Mouse (Mus musculus) testis, postnatal 14 days (tissue): Measurements from ENCODE around the gene Srgap3.
A peak's percentile ranks its signal among the peaks of the same experiment; 100 is the strongest.

Experiments
- DNase-seq: peaks from one replicate; pipeline ENCODE4 v3.0.0; 2021; ENCODE audit warnings: low spot score

Gene Srgap3

DNA sequence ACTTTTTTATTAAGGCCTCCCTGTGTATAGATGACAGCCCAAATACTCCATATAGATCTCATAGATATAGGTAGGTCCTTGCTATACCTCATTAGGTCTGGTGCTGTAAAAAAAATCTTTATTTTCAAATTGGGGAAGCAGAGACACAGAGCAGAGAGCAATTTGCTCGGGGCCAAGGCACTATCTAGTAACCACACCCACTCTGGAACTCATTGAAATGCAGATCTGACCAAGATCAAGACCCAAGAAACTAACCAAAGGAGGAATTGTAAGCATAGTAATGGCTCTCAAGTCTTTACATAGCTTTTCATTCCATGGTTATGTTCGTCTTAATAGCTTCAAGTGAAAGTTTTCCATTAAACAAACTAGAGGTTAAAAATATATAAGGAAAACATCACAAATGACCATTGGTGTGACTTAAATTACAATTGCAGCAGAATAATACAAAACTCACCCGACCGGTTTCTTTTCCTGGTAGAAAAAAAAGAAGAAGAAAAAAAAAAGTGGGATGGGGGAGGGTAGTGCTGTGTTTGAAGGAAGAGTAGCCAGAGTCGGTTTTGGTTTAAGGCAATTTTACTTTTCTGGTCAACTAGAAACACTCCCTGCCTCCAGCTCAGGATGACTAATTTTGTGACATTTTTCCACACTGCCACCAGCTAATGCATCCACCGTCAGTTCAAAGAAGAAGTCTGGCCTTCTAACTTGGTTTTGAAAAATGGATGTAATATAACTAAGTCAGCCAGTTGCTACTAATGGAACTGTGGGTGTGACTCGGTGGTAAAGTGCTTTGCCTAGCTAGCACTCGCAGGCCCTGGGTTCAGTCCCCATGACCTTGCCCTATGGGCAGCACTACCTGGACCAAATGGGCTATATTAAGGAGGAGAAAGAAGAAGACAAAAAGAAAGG, 3.4 kb upstream of the Srgap3 start:
- DNase-seq, result no peak

- DNase-seq, result no peak
Observed at GRCm38 (mm10) chr6:112949220-112949619, 2.2 kb upstream of the Srgap3 start.

DNA sequence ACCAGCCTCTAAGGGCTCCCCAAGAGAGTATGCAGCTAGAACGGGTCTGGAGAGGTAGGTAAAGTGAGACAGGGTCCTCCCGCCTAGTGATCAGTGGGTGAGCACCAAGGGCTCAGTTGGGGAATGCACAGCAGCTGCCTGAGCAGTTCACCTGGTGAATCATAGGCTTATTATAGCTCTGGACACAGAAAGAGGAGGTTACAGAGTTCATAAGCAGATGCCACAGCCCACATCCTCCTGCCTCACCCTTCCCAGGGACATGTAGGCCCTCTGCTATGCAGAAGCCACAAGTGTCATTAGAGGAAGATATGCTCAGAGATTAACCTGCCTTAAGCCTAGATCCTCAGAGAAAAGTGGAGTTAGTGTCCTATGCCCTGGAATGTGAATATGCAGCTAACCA, 1.4 kb upstream of the Srgap3 start:
- DNase-seq, result no peak

DNA sequence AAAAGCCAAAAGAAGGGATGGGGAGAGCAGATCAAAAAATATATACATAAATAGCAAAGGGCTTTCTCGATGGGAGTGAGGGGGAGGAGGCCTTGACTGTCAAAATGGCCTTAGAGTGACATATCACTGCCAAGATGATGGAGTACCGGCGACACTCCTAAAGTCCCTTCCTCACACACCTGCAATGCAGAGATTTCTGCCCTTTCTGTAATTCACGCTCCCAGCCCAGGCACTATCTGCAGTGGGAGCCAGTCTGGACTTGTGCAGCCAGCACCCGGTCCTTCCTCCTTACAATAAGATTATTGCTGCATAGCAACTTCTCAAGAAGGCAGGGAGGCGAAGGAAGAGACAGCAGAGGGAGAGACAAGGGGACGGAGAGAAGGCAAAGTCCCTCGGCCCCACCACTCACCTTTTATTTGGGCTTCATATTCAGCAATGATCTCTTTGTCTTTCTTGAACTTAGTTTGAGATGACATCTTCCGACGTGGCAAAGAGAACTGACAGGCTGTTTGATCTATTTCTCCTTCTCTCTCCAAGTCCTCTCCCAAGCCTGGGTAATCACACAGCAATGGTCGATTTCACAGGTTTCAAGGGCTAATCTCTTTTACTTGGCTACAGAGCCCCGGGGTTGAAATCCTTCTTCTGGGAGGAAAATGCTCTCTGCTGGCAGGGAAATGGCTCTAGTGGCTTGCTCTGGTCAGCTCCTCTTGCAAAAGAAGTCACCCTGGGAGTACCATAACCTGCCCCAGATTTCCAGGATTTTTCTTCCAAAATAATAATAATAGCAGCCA, 850 bp downstream of the Srgap3 start:
- no peak for DNase-seq

GRCm38 (mm10) chr6:112945181-112945751, 1.8 kb downstream of the Srgap3 start:
- DNase-seq, result no peak

DNA sequence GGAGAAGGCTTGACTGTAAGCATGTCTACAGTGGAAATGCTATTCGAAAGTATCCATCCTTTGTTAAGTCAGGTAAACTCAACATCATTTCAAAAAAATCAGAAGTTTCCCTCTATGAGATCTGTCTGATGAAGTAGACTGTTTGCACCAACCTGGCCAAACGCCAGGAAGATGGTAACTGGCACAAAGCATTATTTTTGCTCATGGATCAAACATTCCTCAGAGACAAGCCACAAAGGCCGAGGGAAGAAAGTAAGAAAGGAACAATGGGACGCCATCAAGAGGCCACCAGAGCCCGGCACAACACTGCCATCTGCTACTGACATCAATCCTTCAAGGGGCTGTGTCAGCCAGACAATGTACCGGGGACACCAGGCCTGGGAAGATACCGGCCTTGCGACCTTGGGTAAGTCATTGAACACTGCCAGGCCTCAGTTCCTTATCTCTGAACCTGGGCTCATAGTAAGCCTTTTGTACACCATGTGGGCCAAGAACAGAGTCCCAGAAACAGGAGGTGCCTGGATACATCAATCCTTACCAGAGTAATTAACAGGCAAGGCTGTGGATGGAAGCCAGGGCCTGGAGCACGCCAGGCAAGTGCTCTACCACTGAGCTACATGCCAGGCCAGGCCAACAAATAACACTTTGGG, 3.3 kb downstream of the Srgap3 start:
- DNase-seq, result peak; percentile 38

GRCm38 (mm10) chr6:112939281-112939680, 7.8 kb downstream of the Srgap3 start:
- no peak for DNase-seq

GRCm38 (mm10) chr6:112937791-112938190, 9.3 kb downstream of the Srgap3 start:
- DNase-seq, result no peak

DNA sequence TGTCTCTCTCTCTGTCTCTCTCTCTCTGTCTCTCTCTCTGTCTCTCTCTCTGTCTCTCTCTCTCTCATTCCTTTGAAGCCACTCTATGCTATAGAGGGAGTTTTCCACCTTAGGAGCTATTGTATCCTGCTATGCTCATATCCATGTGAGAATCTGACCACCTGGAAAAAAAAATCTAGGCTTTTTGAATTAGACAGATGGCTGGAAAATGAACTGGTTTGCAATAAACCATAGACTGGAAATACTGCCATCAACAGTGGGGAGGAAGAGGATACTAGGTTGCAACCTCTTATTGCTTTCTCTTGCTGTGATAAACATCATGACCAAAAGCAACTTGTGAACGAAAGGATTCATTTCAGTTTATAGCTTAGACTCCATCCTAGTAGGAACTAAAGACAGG, 12.6 kb downstream of the Srgap3 start:
- no peak for DNase-seq

- DNase-seq, result no peak
Observed at GRCm38 (mm10) chr6:112932611-112933010, 14.5 kb downstream of the Srgap3 start.

DNA sequence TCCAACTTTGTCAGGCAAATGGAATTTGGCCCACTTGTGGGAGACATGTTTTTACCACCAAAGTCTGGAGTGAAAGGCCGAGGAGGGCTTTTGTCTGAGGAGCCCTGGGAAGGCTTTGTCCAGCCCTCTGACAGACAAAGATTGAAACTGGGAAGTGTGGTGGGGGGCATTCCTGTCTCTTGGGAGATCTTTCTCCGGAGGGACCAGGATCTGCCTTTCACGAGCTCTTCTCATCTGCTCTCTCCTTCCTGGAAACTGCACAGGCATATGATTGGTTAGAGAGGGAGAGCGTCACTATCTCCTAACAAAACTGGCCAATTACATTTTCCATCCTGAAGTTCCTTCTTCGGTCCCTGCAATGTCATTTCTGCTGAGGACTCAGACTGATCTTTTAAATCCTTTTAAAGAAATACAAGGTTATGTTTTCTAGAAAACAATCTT, 17.0 kb downstream of the Srgap3 start:
- no peak for DNase-seq

- DNase-seq, result no peak
Observed at GRCm38 (mm10) chr6:112929291-112929984, 17.6 kb downstream of the Srgap3 start.

GRCm38 (mm10) chr6:112928841-112929240, 18.2 kb downstream of the Srgap3 start:
- DNase-seq, result no peak

DNA sequence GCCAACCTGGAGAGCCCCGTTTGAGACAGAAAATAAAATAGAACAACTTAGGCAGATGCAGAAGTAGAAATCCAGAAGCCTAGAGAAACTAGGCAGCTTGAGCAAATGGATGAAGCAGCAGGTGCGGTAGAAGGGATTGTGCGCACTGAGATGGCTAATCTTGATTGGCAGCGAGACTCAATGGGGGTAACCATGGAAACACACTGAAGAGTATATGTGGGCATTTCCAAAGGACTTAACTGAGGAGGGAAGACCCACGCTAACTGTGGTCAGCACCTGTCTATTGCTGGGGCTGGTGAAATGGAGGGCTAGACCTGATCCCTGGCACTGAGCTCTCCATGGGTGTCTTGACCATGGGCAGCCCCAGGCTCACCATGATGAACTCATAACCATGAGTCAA, 19.7 kb downstream of the Srgap3 start:
- DNase-seq, result no peak

- DNase-seq, result no peak
Observed at GRCm38 (mm10) chr6:112926011-112926410, 21.1 kb downstream of the Srgap3 start.

- DNase-seq, result no peak
Observed at GRCm38 (mm10) chr6:112925234-112925975, 21.7 kb downstream of the Srgap3 start.

GRCm38 (mm10) chr6:112924606-112925141, 22.4 kb downstream of the Srgap3 start:
- no peak for DNase-seq

- DNase-seq, result no peak
Observed at GRCm38 (mm10) chr6:112920619-112921195, 26.4 kb downstream of the Srgap3 start.

DNA sequence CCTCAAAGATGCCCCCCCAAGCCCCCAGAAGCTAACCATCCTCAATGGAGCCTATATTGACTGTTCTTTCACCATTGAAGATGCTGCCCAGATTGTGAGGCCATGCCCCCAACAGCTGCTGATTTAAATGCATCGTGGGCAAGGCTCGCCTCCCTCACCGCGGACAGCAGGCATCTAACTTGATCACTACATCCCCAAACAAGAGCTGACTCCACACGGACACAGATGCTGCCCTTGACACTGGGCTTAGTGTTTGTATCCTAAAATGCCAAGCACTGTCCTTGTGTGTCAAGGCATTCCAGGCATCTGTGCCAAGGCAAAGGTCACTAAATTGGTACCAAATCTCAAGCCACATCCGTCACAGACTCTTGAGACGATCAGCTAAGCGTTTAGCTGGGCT, 29.3 kb downstream of the Srgap3 start:
- DNase-seq, result no peak

DNA sequence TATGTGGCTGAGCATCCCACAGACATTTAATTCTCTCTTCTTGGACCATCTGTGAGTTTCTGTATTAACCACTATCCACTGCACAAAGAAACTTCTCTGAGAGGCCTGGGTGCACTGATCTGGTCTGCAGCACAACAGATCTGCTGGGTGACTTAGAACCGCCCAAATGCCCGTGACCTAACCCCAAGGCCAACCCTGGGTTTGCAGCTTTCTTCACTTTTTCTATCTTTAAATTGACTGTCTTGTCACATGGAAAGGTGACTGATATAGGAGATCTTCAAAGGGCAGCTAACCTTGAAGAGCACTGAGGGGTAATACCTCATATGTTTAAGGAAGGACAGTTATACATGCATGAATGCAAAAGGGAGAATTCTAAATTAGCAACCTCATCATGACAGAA, 30.8 kb downstream of the Srgap3 start:
- DNase-seq, result no peak
